Mouse (Mus musculus): ENCODE data around the gene Nt5c1a.

- TF ChIP-seq CTCF (IDR thresholded peaks at IDR 0.05; ENCODE audit: low read depth, low read length) (no peak), TAL1 (conservative IDR thresholded peaks at IDR 0.05; ENCODE audit: low read depth, low read length) (no peak), GATA1 (IDR thresholded peaks at IDR 0.05; ENCODE audit: borderline replicate concordance, low read length) (no peak), POLR2AphosphoS5 (IDR thresholded peaks at IDR 0.05; ENCODE audit: insufficient replicate concordance, low read depth, low read length) (no peak), GATA2 (IDR thresholded peaks at IDR 0.05; ENCODE audit: borderline replicate concordance, low read depth, low read length) (no peak)
Observed at GRCm38 (mm10) chr4:123183239-123184056, 17.9 kb upstream of the Nt5c1a start.

Data from G1E (cell line).